Mouse (Mus musculus) liver, embryonic 14.5 days (tissue): ENCODE results near the gene Snx8.

Experiments used
- CTCF ChIP-seq: IDR thresholded peaks from 2 replicates; pipeline ENCODE4 v1.5.1; 2016; ENCODE audit warnings: antibody characterized with exemption, low read depth, control low read depth
- EP300 ChIP-seq: IDR thresholded peaks from 2 replicates; pipeline ENCODE4 v1.6.1; 2016; ENCODE audit warnings: antibody characterized with exemption, low read depth

GRCm38 (mm10) chr5:140373711-140374110, 15.4 kb downstream of the Snx8 start:
- no peak for TF ChIP-seq CTCF
- no peak for TF ChIP-seq EP300
